Mouse (Mus musculus) Patski (cell line): Measurements from ENCODE around the gene Adamts15. TPM values are rescaled to one million over a fixed set of nuclear protein-coding genes. Genes with fewer than 3 reads are reported as not detected.

Experiments used
- ATAC-seq: fragments of 100-300 bp; one replicate; pipeline ENCODE4 v1.8.0; 2021
- CTCF ChIA-PET: fragments of 350-600 bp; sonication (Branson Sonifier 250); formaldehyde crosslinking; loops from one replicate; lab custom pipeline; 2022; ENCODE audit warnings: inconsistent platforms; lab: Charles Lee
- POLR2A ChIA-PET: fragments of 350-600 bp; sonication (Branson Sonifier 250); formaldehyde crosslinking; loops from one replicate; lab custom pipeline; 2022; ENCODE audit warnings: antibody characterized with exemption, inconsistent platforms; lab: Charles Lee
- DNase-seq: peaks from one replicate; pipeline ENCODE4 v3.0.0-alpha.2; 2011; ENCODE audit warnings: low read depth, low spot score
- H3K27me3 ChIP-seq: fragments of 371-371 bp; one replicate; pipeline ENCODE4 v1.5.1; 2021
- CTCF ChIP-seq: fragments of 100-300 bp; IDR thresholded peaks from one replicate; pipeline ENCODE4 v1.5.1; 2021
- in situ Hi-C: fragments of 300-500 bp; cut with MboI; formaldehyde crosslinking; loops from 3 replicates; pipeline ENCODE4 v1.11.1; 2018; ENCODE audit warnings: low pct_unique_long_range_greater_than_20kb, mixed read lengths
- polyA plus RNA-seq: library from polyadenylated mRNA; unstranded; gene quantifications from one replicate; pipeline ENCODE4 v1.2.3, GENCODE M21; 2021

The Adamts15 gene
- polyA plus RNA-seq, 1 experiment from 2014 or later: 0.72 TPM

DNA sequence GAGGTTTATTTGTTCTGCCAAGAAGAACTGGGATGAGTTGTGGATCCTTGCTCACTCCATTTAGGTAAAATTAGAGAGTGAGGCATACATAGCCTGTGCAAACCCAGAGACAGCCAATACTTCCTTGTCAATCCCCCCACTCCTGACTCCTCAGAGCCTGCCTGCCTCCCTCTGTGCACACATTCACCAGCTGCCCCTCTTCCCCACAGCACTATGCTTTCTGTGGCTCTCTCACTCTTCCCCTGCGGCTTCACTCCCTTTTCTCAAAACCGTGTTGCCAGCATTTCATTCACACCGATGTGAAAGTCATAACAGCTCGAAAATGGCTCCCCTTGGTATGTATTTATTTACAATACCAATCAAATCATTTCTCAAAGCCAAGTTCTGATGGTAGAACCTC is 10.1 kb upstream of the Adamts15 start:
- in situ Hi-C loops: no loop called here
- CTCF ChIA-PET: interaction anchor here (4.4 kb wide), 1 partner anchor 452 kb away, joined by 28 read pairs; no protein-coding TSS in a partner anchor
- POLR2A ChIA-PET: no interaction called here
- DNase-seq: no peak
- ATAC-seq: no peak
- TF ChIP-seq CTCF: no peak
- no peaks in the 10 kb centered on the region for H3K27me3 ChIP-seq

DNA sequence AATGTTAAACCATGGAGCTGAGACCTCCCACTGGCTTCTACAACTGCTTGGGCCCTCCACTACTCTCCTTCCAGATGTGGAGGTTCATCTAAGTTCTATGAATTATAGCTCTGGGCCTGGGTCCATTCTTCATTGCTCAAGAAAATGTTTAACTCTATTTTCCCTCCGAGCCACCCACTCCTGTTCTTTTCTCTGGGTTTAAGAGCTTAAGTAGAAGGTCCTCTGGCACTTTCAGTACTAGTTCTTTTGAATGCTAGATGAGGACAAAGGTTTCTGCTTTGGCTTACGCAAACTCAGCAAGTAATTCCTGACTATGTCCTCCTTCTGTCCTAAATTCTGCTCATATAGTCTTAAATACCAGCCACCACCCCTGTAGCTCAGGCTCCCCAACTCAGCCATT is 6.5 kb upstream of the Adamts15 start:
- ChIA-PET POLR2A (no interaction called here), CTCF (interaction anchor here (0.8 to 1.1 kb wide), 2 partner anchors 12 to 449 kb away, joined by 3 read pairs; no protein-coding TSS in a partner anchor)
- no peak for DNase-seq
- in situ Hi-C loops: no loop called here
- no peak for ATAC-seq
- H3K27me3 ChIP-seq: no peaks in the 10 kb centered on the region
- TF ChIP-seq CTCF: no peak

DNA sequence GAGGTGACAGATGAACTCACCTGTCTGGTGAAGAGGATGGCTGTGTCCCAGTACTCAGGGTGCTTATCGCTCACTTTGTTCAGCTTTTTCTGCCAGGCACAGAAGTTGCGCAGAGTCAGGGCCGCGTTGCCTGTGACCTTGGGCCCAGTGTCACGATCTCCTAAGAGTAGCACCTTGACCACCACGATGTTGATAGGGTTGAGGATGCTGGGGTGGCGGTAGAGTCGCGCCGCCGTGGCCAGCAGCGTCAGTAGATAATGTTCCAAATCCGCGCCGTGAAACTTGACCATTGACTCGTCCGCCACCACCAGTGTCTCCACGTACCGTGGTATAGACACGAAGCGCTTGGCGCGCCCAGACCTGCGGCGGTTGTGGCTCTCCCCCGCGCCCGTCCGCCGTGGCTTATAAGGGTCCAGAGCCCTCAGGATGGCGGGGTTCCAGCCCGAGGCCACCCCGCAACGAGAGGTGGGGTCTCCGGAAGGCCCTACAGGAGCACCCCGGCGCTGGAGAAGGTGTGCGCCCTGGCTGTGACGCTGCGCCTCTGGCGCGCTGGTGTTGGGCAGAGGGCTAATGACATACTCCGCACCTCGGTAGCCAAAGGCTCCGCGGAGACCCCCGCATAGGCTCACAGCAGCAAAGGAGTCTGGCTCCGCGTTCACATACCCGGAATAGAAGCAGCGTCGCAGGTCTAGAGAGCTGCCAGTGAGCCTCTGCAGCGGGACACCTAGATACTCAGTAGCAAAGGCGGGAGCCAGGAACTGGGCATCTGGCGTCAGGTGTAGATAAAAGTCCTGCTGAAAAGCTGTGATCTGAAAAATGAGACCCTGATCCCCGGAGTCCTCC is 770 bp downstream of the Adamts15 start:
- ATAC-seq (no peak), DNase-seq (no peak)
- in situ Hi-C loops: no loop called here
- POLR2A ChIA-PET: interaction anchor here (1.4 kb wide), 1 partner anchor 15 kb away, joined by 3 read pairs; no protein-coding TSS in a partner anchor
- no peak for TF ChIP-seq CTCF
- H3K27me3 ChIP-seq: peaks cover 17% of the 10 kb centered on the region
- CTCF ChIA-PET: interaction anchor here (1.5 to 2.6 kb wide), 3 partner anchors 10 to 441 kb away, joined by 5 to 12 read pairs (median 10); no protein-coding TSS in a partner anchor

DNA sequence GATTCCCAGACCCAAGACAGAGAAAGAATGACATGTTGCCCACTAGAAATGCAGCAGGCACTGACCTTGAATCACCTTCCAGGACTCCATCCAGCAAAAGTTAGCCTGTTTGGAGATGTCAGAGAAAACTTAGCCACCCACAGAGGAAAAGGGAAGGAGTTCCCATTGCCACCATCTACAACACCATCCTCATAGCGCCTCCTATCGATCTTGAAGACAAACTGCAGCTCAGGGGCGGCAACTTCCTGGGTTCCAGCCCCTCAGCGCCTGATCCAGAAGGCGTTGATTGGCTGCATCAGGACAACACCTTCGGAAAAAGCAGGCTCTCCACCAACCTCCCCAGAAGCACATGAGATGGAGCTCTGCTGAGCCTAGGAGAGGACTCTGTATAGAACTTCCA is 1.5 kb downstream of the Adamts15 start:
- no peak for TF ChIP-seq CTCF
- peaks cover 17% of the 10 kb centered on the region for H3K27me3 ChIP-seq
- DNase-seq (no peak), ATAC-seq (no peak)
- ChIA-PET POLR2A (no interaction called here), CTCF (interaction anchor here (1.5 kb wide), 2 partner anchors 9 to 440 kb away, joined by 5 to 12 read pairs; no protein-coding TSS in a partner anchor)
- in situ Hi-C loops: no loop called here

DNA sequence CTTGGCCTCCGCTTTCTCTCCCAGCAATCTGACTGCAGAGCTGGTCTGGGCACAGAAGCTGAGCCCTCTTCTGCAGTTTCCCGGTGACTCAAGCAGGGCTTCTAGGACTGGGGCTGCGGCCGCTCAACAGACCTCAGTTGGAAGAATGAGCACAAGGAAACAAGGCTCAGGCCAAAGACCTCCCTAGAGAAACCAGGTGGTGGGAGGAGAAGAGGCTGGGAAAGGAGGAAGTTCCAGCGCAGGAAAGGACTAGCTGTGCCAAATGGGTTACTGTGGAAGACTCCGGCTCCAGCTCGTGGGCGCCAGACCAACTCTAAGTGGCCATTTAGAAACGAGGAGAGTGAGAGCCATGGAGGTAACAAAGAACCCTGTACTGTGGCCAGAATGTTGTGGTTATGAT is 2.6 kb downstream of the Adamts15 start:
- H3K27me3 ChIP-seq: peaks cover 17% of the 10 kb centered on the region
- no peak for TF ChIP-seq CTCF
- DNase-seq: no peak
- CTCF ChIA-PET: interaction anchor here (1.5 to 3.8 kb wide), 3 partner anchors 8 to 439 kb away, joined by 5 to 18 read pairs (median 12); no protein-coding TSS in a partner anchor
- no peak for ATAC-seq
- in situ Hi-C loops: no loop called here
- POLR2A ChIA-PET: no interaction called here

DNA sequence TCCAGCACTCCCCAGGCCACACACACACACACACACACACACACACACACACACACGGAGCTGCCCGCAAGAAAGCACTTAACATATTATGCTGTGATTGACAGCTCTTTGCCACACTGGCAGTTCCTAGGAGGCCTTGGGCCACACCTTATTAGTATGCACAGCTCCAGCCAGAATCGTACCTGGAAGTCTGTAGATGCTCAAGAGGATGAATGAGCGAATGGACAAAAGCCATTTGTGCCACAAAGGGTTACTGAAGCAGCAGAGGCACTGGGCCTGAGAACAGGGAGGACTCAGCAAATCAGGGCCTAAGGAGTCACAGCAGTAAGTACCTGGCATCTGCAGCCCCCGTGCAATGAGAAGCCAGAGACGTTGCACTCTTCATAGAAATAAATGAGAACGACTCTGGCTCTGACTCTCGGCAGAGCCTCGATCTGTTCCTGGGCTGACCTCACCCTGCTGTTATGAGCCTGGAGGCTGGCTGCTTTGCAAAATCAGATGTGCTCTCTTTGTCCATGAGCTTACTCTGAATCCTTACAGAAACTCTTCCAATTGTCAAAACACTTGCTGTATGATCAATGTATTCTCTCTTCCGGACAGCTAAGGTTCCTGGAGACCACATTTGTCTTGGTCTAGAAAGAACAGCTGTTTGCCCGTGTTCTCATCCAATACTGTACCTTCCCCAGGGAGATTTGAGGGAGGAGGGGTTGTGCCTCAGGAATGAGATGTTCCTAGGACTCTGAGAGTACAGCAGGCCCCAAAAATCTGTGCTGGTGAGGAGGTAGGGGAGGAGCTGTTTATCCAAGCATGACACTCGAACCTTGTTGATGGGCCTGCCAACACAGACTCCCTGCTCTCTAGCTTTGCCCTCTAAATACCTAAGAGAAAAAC is 3.5 kb downstream of the Adamts15 start:
- DNase-seq: no peak
- in situ Hi-C loops: no loop called here
- no peak for TF ChIP-seq CTCF
- no peak for ATAC-seq
- peaks cover 17% of the 10 kb centered on the region for H3K27me3 ChIP-seq
- CTCF ChIA-PET: interaction anchor here (3.8 kb wide), 1 partner anchor 438 kb away, joined by 18 read pairs; no protein-coding TSS in a partner anchor
- POLR2A ChIA-PET: no interaction called here

DNA sequence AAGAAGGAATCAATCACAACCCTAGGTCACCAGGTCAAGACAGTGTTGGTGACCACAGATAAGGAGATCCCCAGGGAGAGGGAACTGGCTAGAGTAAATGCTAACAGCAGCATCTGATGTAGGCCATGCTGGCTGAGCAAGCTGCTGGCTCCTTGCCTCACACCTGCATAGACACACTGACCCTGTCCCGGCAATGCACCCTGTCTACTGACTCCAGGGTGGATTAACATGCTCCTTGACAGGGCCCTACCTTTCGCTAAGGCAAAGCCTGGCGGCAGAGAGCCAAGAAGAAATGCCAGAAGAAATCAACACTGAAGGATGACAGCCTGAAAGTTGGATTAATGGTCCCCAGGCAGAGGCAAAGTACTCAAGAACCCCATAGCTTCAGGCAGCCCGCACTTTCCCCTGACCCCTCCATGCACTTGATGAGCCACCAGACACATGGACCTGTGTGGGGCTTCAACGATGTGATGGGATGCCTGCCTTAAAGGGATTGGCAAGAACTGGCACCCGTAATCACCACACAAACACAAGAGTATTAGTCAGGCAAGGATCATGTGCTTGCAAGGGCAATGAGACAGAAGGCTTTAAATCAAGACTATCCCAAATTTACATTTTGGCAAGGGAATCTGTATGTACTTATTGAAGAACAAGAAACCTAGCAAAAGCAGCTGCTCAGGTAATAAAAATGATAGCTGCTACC is 5.8 kb downstream of the Adamts15 start:
- in situ Hi-C loops: no loop called here

DNA sequence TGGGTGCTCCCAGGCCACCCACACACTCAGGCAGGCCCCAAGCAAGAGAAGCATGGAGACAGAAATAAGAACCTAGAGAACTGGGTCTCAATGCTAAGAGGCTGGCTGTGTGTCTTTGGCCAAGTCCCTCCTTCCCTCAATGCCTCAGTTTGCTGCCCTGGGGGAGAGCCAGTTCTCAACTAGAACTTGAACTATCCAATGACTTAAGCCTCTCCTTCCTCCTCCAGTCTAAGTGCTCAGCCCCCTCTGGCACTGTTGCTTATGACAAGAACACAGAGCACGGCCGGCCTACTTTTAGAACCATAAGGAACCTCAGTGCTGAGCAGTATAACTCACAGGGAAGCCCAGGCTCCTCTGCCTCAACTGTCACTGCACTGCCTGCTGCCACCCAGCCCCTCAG is 8.0 kb downstream of the Adamts15 start:
- no peak for ATAC-seq
- in situ Hi-C loops: no loop called here
- H3K27me3 ChIP-seq: no peaks in the 10 kb centered on the region
- ChIA-PET POLR2A (no interaction called here), CTCF (interaction anchor here (1.3 kb wide), 1 partner anchor 434 kb away, joined by 4 read pairs; no protein-coding TSS in a partner anchor)
- no peak for TF ChIP-seq CTCF
- DNase-seq: no peak

More for the DNA sequence above, 5.8 kb downstream of the Adamts15 start:
- DNase-seq (no peak), ATAC-seq (no peak)
- CTCF ChIA-PET: interaction anchor here (1.1 to 3.8 kb wide), 2 partner anchors 21 to 436 kb away, joined by 3 to 18 read pairs; no protein-coding TSS in a partner anchor
- TF ChIP-seq CTCF: no peak
- H3K27me3 ChIP-seq: peaks cover 2% of the 10 kb centered on the region
- POLR2A ChIA-PET: no interaction called here

DNA sequence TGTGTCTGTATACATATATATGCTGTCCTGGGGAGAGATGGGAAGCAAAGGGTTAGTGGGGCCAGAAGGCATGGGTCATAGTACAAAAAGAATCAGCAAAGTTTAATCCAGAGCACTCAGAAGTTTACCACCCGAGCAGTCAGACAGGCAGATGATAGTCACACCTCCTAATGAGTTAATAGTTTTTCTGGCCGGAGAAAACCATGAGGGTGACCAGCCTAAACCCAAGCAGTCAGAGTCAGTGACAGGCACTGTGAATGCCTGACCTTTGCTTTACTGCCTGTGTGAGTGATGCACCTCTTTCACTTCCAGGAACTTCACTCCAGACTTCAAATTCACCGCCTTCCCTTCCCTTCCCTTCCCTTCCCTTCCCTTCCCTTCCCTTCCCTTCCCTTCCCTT is 8.8 kb downstream of the Adamts15 start:
- no peak for TF ChIP-seq CTCF

DNA sequence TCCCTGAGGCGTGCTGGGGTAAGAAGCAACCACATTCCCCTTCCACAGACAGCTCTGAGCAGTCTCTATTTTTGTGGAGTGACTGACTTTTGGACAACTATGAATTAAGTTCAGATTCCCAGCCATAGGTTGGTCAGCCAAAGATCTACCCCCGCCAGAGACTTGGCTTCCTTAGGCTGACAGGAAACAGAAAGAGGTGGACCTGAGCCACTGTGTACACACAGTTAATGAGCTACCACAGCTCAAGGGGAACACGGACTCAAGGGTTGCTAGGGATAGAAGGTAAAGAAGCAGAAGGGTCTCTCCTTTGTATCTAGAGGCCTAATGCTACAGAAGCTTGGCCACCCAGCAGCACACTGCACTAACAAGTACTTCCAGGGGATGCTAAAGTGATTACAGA is 10.1 kb downstream of the Adamts15 start:
- H3K27me3 ChIP-seq: no peaks in the 10 kb centered on the region
- ChIA-PET POLR2A (no interaction called here), CTCF (interaction anchor here (1.9 kb wide), 1 partner anchor 8 kb away, joined by 5 read pairs; no protein-coding TSS in a partner anchor)
- TF ChIP-seq CTCF: no peak
- DNase-seq: no peak
- ATAC-seq: no peak
- in situ Hi-C loops: no loop called here

More for the DNA sequence above, 8.8 kb downstream of the Adamts15 start:
- no peak for DNase-seq
- no peak for ATAC-seq
- ChIA-PET POLR2A (no interaction called here), CTCF (no interaction called here)
- in situ Hi-C loops: no loop called here
- no peaks in the 10 kb centered on the region for H3K27me3 ChIP-seq
